Mouse (Mus musculus) cerebellum, adult (tissue): ENCODE measurements around the gene Gm10563.

ENCODE experiments used
- ATAC-seq: cut with Nextera tagmentation; 2 replicates; pipeline ENCODE4 v1.9.2; 2017; ENCODE audit warnings: mild to moderate bottlenecking, moderate library complexity, mixed read lengths; ENCODE audit not compliant: insufficient number of reproducible peaks, low FRiP score, low TSS enrichment

The Gm10563 gene

DNA sequence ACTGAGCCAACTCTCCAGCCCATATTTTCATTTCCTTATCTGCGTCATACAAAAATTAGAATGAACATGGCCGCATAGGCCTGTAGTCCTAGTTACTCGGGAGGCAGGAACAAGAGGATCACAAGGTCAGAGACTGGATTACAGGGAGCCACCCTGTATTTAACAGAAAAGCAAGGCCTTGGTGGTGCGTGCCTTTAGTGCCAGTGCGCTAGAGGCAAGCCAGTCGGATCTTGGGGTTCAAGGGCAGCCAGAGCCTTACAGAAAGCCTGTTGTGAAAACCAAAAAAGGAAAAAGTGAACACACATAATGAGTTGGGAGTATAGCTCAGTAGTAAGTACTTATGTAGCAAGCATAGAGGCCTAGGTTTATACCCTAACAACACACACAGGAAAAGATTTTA, 75.4 kb downstream of the Gm10563 start:
- ATAC-seq: no peak

- no peak for ATAC-seq
Observed at GRCm38 (mm10) chr4:155568632-155569370, 76.4 kb downstream of the Gm10563 start.

DNA sequence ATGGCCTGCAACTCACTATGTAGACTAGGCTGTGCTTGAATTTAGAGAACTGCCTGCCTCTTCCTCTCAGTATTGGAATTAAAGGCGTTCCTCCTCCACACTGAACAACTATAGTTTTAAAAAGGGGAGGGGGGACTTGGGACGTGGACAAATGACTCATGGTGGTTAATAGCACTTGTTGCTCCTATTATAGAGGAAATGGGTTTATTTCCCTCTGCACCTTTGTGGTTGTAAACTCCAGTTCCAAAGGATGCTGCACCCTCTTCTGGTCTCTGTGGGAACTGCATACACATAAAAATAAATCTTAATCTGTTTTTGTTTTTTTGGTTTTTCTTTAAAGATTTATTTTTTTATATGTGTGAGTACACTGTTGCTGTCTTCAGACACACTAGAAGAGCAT, 77.0 kb downstream of the Gm10563 start:
- no peak for ATAC-seq

DNA sequence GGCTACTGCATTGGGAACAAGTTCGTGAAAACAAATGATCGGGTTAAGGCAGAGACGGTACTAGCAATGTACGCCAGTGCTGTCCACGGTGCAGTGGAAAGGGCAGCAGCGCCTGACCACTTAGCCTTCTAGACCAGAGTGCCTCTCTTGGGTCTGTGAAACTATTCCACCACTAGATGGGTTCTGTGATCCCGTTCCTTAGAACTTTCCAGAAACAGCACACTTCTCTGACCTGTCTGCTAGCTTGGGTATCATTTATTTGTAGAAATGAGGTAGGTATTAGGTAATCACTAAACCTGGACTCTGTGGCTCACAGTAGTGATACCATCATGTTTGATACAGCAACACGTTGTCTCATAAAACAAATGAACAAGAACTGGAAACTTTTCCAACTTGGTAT, 78.7 kb downstream of the Gm10563 start:
- ATAC-seq: no peak
